Mouse (Mus musculus) right cerebral cortex, postnatal 4 days (tissue): ENCODE data around the gene Wdr66.

Source experiments
- DNase-seq: peaks from one replicate; pipeline ENCODE4 v3.0.0-alpha.2; 2022

The Wdr66 gene

GRCm38 (mm10) chr5:123272927-123273326, 21.0 kb downstream of the Wdr66 start:
- no peak for DNase-seq

GRCm38 (mm10) chr5:123276636-123277341, 24.9 kb downstream of the Wdr66 start:
- DNase-seq: no peak

- no peak for DNase-seq
These were observed 25.4 kb downstream of the Wdr66 start for GRCm38 (mm10) chr5:123277342-123277701.

- DNase-seq: no peak
These were observed 25.8 kb downstream of the Wdr66 start for GRCm38 (mm10) chr5:123277704-123278103.

- DNase-seq: no peak
These were observed 27.3 kb downstream of the Wdr66 start for GRCm38 (mm10) chr5:123279248-123279647.

- no peak for DNase-seq
These were observed 29.6 kb downstream of the Wdr66 start for GRCm38 (mm10) chr5:123281336-123282136.

- DNase-seq: peak; percentile 54
These were observed 33.3 kb downstream of the Wdr66 start for GRCm38 (mm10) chr5:123285174-123285573.

GRCm38 (mm10) chr5:123288079-123288478, 36.2 kb downstream of the Wdr66 start:
- DNase-seq: no peak

- no peak for DNase-seq
These were observed 42.8 kb downstream of the Wdr66 start for GRCm38 (mm10) chr5:123294653-123295052.

- no peak for DNase-seq
These were observed 44.4 kb downstream of the Wdr66 start for GRCm38 (mm10) chr5:123296224-123296806.

- no peak for DNase-seq
These were observed 45.3 kb downstream of the Wdr66 start for GRCm38 (mm10) chr5:123296972-123297754.

GRCm38 (mm10) chr5:123297830-123298229, 45.9 kb downstream of the Wdr66 start:
- no peak for DNase-seq

GRCm38 (mm10) chr5:123298526-123298925, 46.6 kb downstream of the Wdr66 start:
- DNase-seq: no peak

GRCm38 (mm10) chr5:123300496-123301034, 48.7 kb downstream of the Wdr66 start:
- no peak for DNase-seq

- no peak for DNase-seq
These were observed 50.0 kb downstream of the Wdr66 start for GRCm38 (mm10) chr5:123301780-123302521.

- DNase-seq: no peak
These were observed 55.9 kb downstream of the Wdr66 start for GRCm38 (mm10) chr5:123307630-123308282.

- DNase-seq: no peak
These were observed 57.9 kb downstream of the Wdr66 start for GRCm38 (mm10) chr5:123309816-123310215.

GRCm38 (mm10) chr5:123310221-123310620, 58.3 kb downstream of the Wdr66 start:
- no peak for DNase-seq

- no peak for DNase-seq
These were observed 61.2 kb downstream of the Wdr66 start for GRCm38 (mm10) chr5:123313058-123313630.

GRCm38 (mm10) chr5:123313851-123314380, 62.0 kb downstream of the Wdr66 start:
- no peak for DNase-seq
